Mouse (Mus musculus) liver, embryonic 14.5 days (tissue): ENCODE measurements around the gene Parvb.

Source experiments
- CTCF ChIP-seq: IDR thresholded peaks from 2 replicates; pipeline ENCODE4 v1.5.1; 2016; ENCODE audit warnings: antibody characterized with exemption, low read depth, control low read depth
- EP300 ChIP-seq: IDR thresholded peaks from 2 replicates; pipeline ENCODE4 v1.6.1; 2016; ENCODE audit warnings: antibody characterized with exemption, low read depth

GRCm38 (mm10) chr15:84188887-84189530 is 42.8 kb upstream of the Parvb start:
- no peak for TF ChIP-seq CTCF
- no peak for TF ChIP-seq EP300
